Mouse (Mus musculus): Measurements from ENCODE around the gene Letmd1.

Letmd1 gene

GRCm38 (mm10) chr15:100508454-100509167 lies 39.8 kb downstream of the Letmd1 start:
- DNase-seq, result no peak

GRCm38 (mm10) chr15:100510072-100510471 lies 41.2 kb downstream of the Letmd1 start:
- DNase-seq, result no peak

DNA sequence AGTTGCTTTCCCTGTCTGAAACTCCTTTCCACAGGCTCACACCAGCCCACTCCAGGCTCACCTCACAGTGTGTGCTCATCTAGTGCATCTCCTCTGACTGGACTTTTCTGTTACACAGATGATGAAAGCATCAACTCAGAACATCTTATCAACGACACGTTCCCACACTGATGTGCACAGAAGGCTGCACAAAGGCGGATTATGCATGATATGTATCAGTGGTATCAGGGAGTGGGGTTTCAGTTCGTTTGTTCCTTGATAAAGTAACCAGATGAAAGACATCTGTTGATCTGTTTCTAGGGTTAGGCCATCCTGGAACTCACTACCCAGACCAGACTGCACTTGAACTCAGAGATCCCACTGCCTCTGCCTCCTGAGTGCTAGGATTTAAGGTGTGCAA lies 44.6 kb downstream of the Letmd1 start:
- no peak for DNase-seq

DNA sequence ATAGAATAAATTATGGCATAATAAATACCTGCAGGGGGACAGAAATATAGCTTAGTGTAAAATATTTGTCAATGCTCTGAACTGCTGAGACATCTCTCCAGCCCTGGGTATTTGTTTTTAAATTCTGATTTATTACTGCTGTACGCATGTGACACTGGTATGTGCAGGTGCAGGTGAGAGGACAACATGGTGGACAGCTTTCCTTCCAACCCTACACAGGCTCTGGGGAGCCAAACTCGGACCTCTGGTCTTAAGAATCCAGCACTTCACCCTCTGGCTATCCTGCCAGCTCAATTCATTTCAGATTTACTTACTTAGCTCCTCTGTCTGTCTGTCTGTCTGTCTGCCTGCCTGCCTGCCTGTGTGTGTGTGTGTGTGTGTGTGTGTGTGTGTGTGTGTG lies 46.3 kb downstream of the Letmd1 start:
- DNase-seq, result no peak

GRCm38 (mm10) chr15:100520306-100520705 lies 51.5 kb downstream of the Letmd1 start:
- DNase-seq, result no peak

DNA sequence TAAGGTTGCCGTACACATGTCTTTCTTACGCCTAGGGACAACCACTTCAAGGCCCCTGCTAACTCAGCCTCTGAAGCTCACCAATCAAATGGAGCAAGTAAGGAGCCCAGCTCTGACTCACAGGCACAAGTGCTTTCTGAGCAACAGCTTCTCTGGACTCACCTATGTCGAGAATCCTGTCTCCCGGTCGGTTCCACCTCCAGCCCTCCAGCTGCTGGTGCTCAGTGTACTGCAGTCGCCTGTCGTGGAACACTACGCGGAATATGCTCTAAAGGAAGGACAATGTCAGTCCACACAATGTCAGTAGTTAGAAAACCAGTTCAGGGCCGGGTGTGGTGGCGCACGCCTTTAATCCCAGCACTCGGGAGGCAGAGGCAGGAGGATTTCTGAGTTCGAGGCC lies 56.6 kb downstream of the Letmd1 start:
- no peak for DNase-seq

GRCm38 (mm10) chr15:100527900-100528299 lies 59.1 kb downstream of the Letmd1 start:
- DNase-seq, result no peak

All from thymus, adult 18-20 months (tissue).